Comparison of ENCODE assay signal across 21 mouse cellular contexts in the genomic region with DNA sequence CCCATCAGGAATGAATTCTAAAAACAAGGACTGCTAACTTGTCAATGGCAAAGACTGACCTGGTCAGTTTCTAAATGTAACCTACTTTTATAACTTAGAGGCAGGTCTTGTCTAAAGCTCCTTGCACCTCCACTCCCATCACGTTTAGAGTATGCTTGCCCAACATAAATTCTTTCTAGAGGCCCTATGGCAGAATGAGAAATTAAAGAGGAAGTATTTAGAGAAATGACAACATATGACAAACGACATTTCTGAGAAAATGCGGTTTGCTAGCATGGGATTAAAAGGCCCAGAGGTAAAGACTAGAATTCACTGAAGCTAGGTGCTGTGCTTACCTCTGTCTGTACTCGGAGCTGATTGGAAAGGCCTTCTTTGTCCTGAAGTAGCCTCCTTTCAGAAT. TPM values are rescaled to one million over a fixed set of nuclear protein-coding genes. Genes with fewer than 3 reads are reported as not detected.
DNase-seq lines count a peak whose midpoint lies in the region; ATAC-seq and TF ChIP-seq lines count a peak whose summit lies in the region.
"Had no signal": no experiment of that assay in that cellular context is flagged by ENCODE, and none has a peak within 500 bp of the region (broad histone marks: within the 10 kb centered on the region; RNA-seq: fewer than 3 reads in every experiment).

No protein-coding gene starts in this region.

- no peak for DNase-seq in cerebellum, adult 9-11 months
- no peak for DNase-seq in MN1 (ENCODE audit: low spot score)
- no peak for DNase-seq in embryo, embryonic 10.5 days (ENCODE audit: low spot score)
- DNase-seq: adrenal gland, adult 8-10 months; adrenal gland, postnatal 14 days; adrenal gland, postnatal 36 days; cerebellum, adult 11 months; cerebellum, adult 18-20 months; cerebellum, adult 8-10 months; cerebellum, postnatal 10 days; cerebellum, postnatal 25 days had no signal

- no peak for TF ChIP-seq POLR2A in bone marrow macrophage, adult 2 months (IDR thresholded peaks at IDR 0.05; ENCODE audit: borderline replicate concordance, low read depth, low read length)

- peaks cover 20% of the 10 kb centered on the region for H3K4me1 ChIP-seq in bone marrow macrophage, adult 2 months (ENCODE audit: control insufficient read depth, insufficient read depth, low read length)
- H3K4me1 ChIP-seq: embryonic facial prominence, embryonic 12.5 days had no signal

- no peak overlapping the region for H3K4me3 ChIP-seq in bone marrow macrophage, adult 2 months (ENCODE audit: insufficient read depth, low read length)
- H3K4me3 ChIP-seq: embryonic facial prominence, embryonic 10.5 days; embryonic facial prominence, embryonic 12.5 days had no signal

- peak; percentile 65 for ATAC-seq in common myeloid progenitor, adult 5-6 weeks (replicated peaks; ENCODE audit: low read depth, poor library complexity, severe bottlenecking)
- ATAC-seq in hematopoietic stem cell, adult 5-6 weeks (replicated peaks in 1 of 2; ENCODE audit: insufficient read depth in 1 of 2, low FRiP score in 2 of 2, low TSS enrichment in 1 of 2, low read depth in 1 of 2, poor library complexity in 2 of 2, severe bottlenecking in 2 of 2) = peak; percentile 51 to 61; a peak in 2 of 4 replicates
- ATAC-seq in megakaryocyte progenitor cell, adult 5-6 weeks (replicated peaks; ENCODE audit: poor library complexity) = peak; percentile 67
- ATAC-seq: activated CD4-positive, CD25-positive, alpha-beta regulatory T cell, adult 4 months; forebrain, embryonic 14.5 days; forebrain, embryonic 16.5 days; Patski had no signal

- no peak for TF ChIP-seq CTCF in bone marrow macrophage, adult 2 months (IDR thresholded peaks at IDR 0.05; ENCODE audit: low read depth, low read length)

- 0 out of 2 replicates have a peak overlapping the region, but pooled peaks have one; percentile 19 for H3K27ac ChIP-seq in bone marrow macrophage, adult 2 months (ENCODE audit: insufficient read depth, low read depth, low read length)
- H3K27ac ChIP-seq: embryonic facial prominence, embryonic 10.5 days; embryonic facial prominence, embryonic 12.5 days had no signal

RNA-seq across cellular contexts. Expression of gene Nme7, which starts 2.0 kb away (rescaled TPM):
- 15.7 and 16.0 TPM in 2 replicates for polyA plus RNA-seq in bone marrow macrophage, adult 2 months (2012; ENCODE audit: insufficient read depth, insufficient read length, missing spikeins)
- total RNA-seq in common myeloid progenitor, adult 5-6 weeks (2017) = 37.0 and 37.3 TPM in 2 replicates
- 46.6 and 55.8 TPM in 2 replicates for total RNA-seq in hematopoietic stem cell, adult 5-6 weeks (2017)
- total RNA-seq in megakaryocyte progenitor cell, adult 5-6 weeks (2015) = 21.3 TPM in 2 replicates
- total RNA-seq in megakaryocyte progenitor cell, adult 5-6 weeks (2017) = 36.5 and 43.8 TPM in 2 replicates

RNA-seq across cellular contexts. Expression of gene Blzf1, which starts 5.3 kb away (rescaled TPM):
- 11.0 and 11.2 TPM in 2 replicates for polyA plus RNA-seq in bone marrow macrophage, adult 2 months (2012; ENCODE audit: insufficient read depth, insufficient read length, missing spikeins)
- total RNA-seq in common myeloid progenitor, adult 5-6 weeks (2017) = 35.9 and 36.5 TPM in 2 replicates
- 41.2 and 56.4 TPM in 2 replicates for total RNA-seq in hematopoietic stem cell, adult 5-6 weeks (2017)
- 26.7 and 27.8 TPM in 2 replicates for total RNA-seq in megakaryocyte progenitor cell, adult 5-6 weeks (2015)
- 54.7 and 62.6 TPM in 2 replicates for total RNA-seq in megakaryocyte progenitor cell, adult 5-6 weeks (2017)

RNA-seq across cellular contexts. Expression of gene Ccdc181, which starts 26.6 kb away (rescaled TPM):
- polyA plus RNA-seq in bone marrow macrophage, adult 2 months (2012; ENCODE audit: insufficient read depth, insufficient read length, missing spikeins) = 10.2 and 11.1 TPM in 2 replicates
- 37.2 and 38.9 TPM in 2 replicates for total RNA-seq in common myeloid progenitor, adult 5-6 weeks (2017)
- 46.7 and 48.4 TPM in 2 replicates for total RNA-seq in hematopoietic stem cell, adult 5-6 weeks (2017)
- 11.8 and 13.5 TPM in 2 replicates for total RNA-seq in megakaryocyte progenitor cell, adult 5-6 weeks (2015)
- 29.0 and 31.0 TPM in 2 replicates for total RNA-seq in megakaryocyte progenitor cell, adult 5-6 weeks (2017)

RNA-seq across cellular contexts. Expression of gene Slc19a2, which starts 53.1 kb away (rescaled TPM):
- polyA plus RNA-seq in bone marrow macrophage, adult 2 months (2012; ENCODE audit: insufficient read depth, insufficient read length, missing spikeins) = 6.7 and 7.3 TPM in 2 replicates
- 4.7 and 5.1 TPM in 2 replicates for total RNA-seq in common myeloid progenitor, adult 5-6 weeks (2017)
- total RNA-seq in hematopoietic stem cell, adult 5-6 weeks (2017) = 2.8 and 3.4 TPM in 2 replicates
- 10.3 and 10.6 TPM in 2 replicates for total RNA-seq in megakaryocyte progenitor cell, adult 5-6 weeks (2015)
- 4.4 and 5.1 TPM in 2 replicates for total RNA-seq in megakaryocyte progenitor cell, adult 5-6 weeks (2017)
